Comparison of ENCODE assay signal across 8 mouse cellular contexts in the genomic region with DNA sequence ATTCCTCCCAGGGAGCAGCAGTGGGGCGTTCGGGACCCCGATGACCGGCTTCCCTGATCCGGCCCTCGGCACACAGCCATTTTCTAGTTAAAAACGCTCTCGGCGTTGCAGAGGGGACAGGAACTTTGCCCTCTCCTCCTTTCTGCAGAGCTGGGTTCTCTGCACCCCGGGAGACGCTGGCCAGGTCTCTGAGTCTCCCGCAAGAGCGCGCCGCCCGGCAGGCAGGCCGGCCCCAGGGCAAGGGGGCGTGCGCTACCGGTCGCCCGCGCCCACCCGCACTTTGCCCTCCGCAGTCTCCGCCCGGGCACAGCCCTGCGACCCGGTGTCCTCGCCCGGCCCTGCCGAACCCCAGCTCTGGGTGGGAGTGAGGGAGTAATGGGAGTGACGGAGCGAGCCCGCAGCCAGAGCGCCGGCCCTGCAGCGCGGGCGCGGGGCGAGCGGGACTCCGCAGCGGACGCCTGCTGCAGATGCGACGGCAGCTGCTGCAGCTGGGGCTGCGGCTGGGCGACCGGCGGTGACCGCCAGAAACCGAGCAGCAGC. TPM values are rescaled to one million over a fixed set of nuclear protein-coding genes. Genes with fewer than 3 reads are reported as not detected.
DNase-seq lines count a peak whose midpoint lies in the region; ATAC-seq and TF ChIP-seq lines count a peak whose summit lies in the region.

No protein-coding gene starts in this region.

- peak; percentile 37 for ATAC-seq in lung, postnatal 0 days
- no peak for ATAC-seq in erythroid progenitor cell, adult 5-6 weeks (replicated peaks; ENCODE audit: low FRiP score, poor library complexity, severe bottlenecking)

- no peak for TF ChIP-seq EP300 in lung, postnatal 0 days (IDR thresholded peaks at IDR 0.05)

- peak overlapping the region; percentile 83 for H3K4me2 ChIP-seq in lung, postnatal 0 days (replicated peaks; ENCODE audit: low read depth, low read length)

- H3K27me3 ChIP-seq in kidney, adult 2 months (replicated peaks; ENCODE audit: control insufficient read depth, insufficient read depth, low read length): no peaks in the 10 kb centered on the region
- no peaks in the 10 kb centered on the region for H3K27me3 ChIP-seq in lung, postnatal 0 days (replicated peaks; ENCODE audit: insufficient read depth, low read length)

- H3K36me3 ChIP-seq in kidney, adult 2 months (ENCODE audit: control insufficient read depth, insufficient read depth, low read length): no peaks in the 10 kb centered on the region
- no peaks in the 10 kb centered on the region for H3K36me3 ChIP-seq in lung, postnatal 0 days (ENCODE audit: insufficient read depth, low read length)

- WGBS in kidney, adult 2 months: under 1% methylated on average over 51 of the region's 54 CpGs
- 3% methylated on average over 46 of the region's 54 CpGs for WGBS in lung, postnatal 0 days

- H3K4me3 ChIP-seq in kidney, adult 2 months (ENCODE audit: insufficient read depth, low read depth, low read length): peak overlapping the region; percentile 80
- H3K4me3 ChIP-seq in lung, postnatal 0 days (ENCODE audit: low read depth, low read length): peak overlapping the region; percentile 96

- no peak for TF ChIP-seq POLR2A in kidney, adult 2 months (IDR thresholded peaks at IDR 0.05; ENCODE audit: low read depth, low read length)

- no peaks in the 10 kb centered on the region for H3K9me3 ChIP-seq in lung, postnatal 0 days (ENCODE audit: low read length)

- H3K27ac ChIP-seq in kidney, adult 2 months (ENCODE audit: insufficient read depth, low read depth, low read length): peak overlapping the region; percentile 94
- H3K27ac ChIP-seq in lung, postnatal 0 days (ENCODE audit: low read length): peak overlapping the region; percentile 93

- DNase-seq in embryo, embryonic 10 days (ENCODE audit: low spot score): peak; percentile 49
- DNase-seq in embryo, embryonic 11 days: no peak
- peak; percentile 10 to 11 for DNase-seq in thymus, postnatal 10 days (ENCODE audit: low spot score in 2 of 2)
- DNase-seq in thymus, postnatal 25 days: no peak
- DNase-seq in forelimb bud, embryonic 11.5 days (ENCODE audit: low read depth, low spot score): peak; percentile 26
- DNase-seq in kidney, adult 2 months: peak; percentile 89
- DNase-seq in lung, postnatal 0 days (ENCODE audit: low spot score): peak; percentile 40

- no peak for TF ChIP-seq CTCF in kidney, adult 2 months (conservative IDR thresholded peaks at IDR 0.05; ENCODE audit: insufficient read depth, insufficient read length, low read depth, low read length)
- no peak for TF ChIP-seq CTCF in lung, postnatal 0 days (IDR thresholded peaks at IDR 0.05)

- H3K4me1 ChIP-seq in kidney, adult 2 months (ENCODE audit: control insufficient read depth, insufficient read depth, low read length): peaks cover 38% of the 10 kb centered on the region
- H3K4me1 ChIP-seq in lung, postnatal 0 days (ENCODE audit: insufficient read depth, low read depth, low read length): peaks cover 32% of the 10 kb centered on the region; the same call in 1 of the 2 replicates

- H3K9ac ChIP-seq in lung, postnatal 0 days (replicated peaks; ENCODE audit: low read depth): peak overlapping the region; percentile 84

RNA-seq across cellular contexts. Expression of a gene that starts 0.6 kb away (rescaled TPM):
- 21.4 and 27.7 TPM in 2 replicates for polyA plus RNA-seq in kidney, adult 2 months (2012; rRNA removed)
- 48.9 and 50.4 TPM in 2 replicates for polyA plus RNA-seq in lung, postnatal 0 days (2015; fragmentation: Nextera tagmentation; extraction: Ambion mirVana)
- total RNA-seq in erythroid progenitor cell, adult 5-6 weeks (2015; ENCODE audit: low replicate concordance): 1.3 and 3.2 TPM in 2 replicates
- total RNA-seq in erythroid progenitor cell, adult 5-6 weeks (2017; ENCODE audit: low replicate concordance): not detected in 2 replicates

RNA-seq across cellular contexts. Expression of a gene that starts 57.9 kb away (rescaled TPM):
- 12.1 and 16.8 TPM in 2 replicates for polyA plus RNA-seq in kidney, adult 2 months (2012; rRNA removed)
- polyA plus RNA-seq in lung, postnatal 0 days (2015; fragmentation: Nextera tagmentation; extraction: Ambion mirVana): 18.3 and 18.8 TPM in 2 replicates
- 7.2 TPM in 1 of 2 replicates, not detected in the other for total RNA-seq in erythroid progenitor cell, adult 5-6 weeks (2015; ENCODE audit: low replicate concordance)
- total RNA-seq in erythroid progenitor cell, adult 5-6 weeks (2017; ENCODE audit: low replicate concordance): 0.39 TPM in 1 of 2 replicates, not detected in the other

Comparison
In these comparisons a context has a peak if more than half of its experiments do, and no peak if none do; other contexts are left out.
1. DNase-seq: peak in embryo, embryonic 10 days (single experiment), thymus, postnatal 10 days (2 of 2), forelimb bud, embryonic 11.5 days (single experiment), kidney, adult 2 months (single experiment) and lung, postnatal 0 days (single experiment); none in embryo, embryonic 11 days (single experiment) and thymus, postnatal 25 days (single experiment).